Mouse (Mus musculus) erythroid progenitor cell, adult 5-6 weeks (primary cell): ENCODE results near the gene Gmds. TPM values are rescaled to one million over a fixed set of nuclear protein-coding genes. Genes with fewer than 3 reads are reported as not detected.

Source experiments
- ATAC-seq: replicated peaks from 2 replicates; pipeline ENCODE4 v1.8.0; 2016; ENCODE audit warnings: moderate number of reproducible peaks, mild to moderate bottlenecking, moderate TSS enrichment, inconsistent platforms; ENCODE audit not compliant: poor library complexity, low FRiP score, severe bottlenecking
- total RNA-seq, 2 experiments: library from RNA; stranded (forward) in 1 of 2; stranded (reverse) in 1 of 2; fragments of 150-400 nt in 1 of 2; fragments of 186-747, 209-891 nt in 1 of 2; gene quantifications; 2 replicates each; pipeline versions ENCODE4 v1.2.3 to v1.2.4; 2015 to 2017; ENCODE audit warnings: low replicate concordance in 2 of 2

Gene Gmds
- total RNA-seq, 2 experiments from 2014 or later = 4.3 to 4.6 TPM

- no peak for ATAC-seq
These were observed 532.6 kb downstream of the Gmds start for GRCm38 (mm10) chr13:31805831-31806427.

- ATAC-seq = no peak
These were observed 534.0 kb downstream of the Gmds start for GRCm38 (mm10) chr13:31804571-31804970.

DNA sequence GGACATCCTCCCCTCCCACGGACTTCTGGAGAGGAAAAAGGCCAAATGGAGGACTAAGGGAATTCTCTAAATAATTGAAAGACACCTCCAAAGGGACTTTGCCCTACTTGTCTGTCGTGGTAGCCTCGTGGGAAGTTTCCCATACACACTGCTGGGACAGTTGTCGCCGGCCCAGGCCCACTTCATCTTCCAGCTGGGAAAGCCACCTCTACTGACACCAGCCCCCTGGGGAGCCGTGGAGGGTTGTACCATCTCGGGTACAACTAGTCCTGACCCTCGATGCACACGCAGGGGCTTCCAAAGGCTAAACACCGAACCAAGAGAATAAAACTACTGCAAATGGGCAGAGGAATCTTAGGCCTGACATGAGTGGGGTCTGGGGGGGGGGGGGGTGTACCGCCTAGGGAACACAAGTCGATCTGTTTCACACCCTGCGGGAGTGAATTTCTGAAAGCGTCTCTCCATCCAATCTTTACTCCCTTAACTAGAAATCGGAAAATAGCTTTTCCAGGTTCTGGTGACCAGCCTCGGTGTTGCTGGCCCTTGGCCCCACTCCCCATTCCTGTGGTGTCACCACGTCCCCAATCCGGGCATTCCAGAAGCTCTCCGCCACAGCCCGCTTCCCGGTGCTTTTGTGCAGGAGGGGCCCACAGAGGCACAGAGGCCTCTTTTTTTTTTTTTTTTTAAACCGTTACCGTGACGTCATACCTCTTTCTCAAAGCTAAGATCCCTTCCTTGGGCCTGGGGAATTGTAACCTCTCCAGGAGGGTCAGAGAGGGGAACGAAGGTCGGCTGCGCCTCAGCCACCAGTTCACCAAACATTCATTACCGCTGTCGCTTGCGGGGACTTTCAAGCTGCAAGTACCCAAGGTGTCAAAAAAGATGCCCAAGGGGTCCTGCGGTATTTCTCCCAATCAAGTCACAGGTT is 535.1 kb downstream of the Gmds start:
- no peak for ATAC-seq

- ATAC-seq = no peak
These were observed 536.1 kb downstream of the Gmds start for GRCm38 (mm10) chr13:31802447-31802846.

DNA sequence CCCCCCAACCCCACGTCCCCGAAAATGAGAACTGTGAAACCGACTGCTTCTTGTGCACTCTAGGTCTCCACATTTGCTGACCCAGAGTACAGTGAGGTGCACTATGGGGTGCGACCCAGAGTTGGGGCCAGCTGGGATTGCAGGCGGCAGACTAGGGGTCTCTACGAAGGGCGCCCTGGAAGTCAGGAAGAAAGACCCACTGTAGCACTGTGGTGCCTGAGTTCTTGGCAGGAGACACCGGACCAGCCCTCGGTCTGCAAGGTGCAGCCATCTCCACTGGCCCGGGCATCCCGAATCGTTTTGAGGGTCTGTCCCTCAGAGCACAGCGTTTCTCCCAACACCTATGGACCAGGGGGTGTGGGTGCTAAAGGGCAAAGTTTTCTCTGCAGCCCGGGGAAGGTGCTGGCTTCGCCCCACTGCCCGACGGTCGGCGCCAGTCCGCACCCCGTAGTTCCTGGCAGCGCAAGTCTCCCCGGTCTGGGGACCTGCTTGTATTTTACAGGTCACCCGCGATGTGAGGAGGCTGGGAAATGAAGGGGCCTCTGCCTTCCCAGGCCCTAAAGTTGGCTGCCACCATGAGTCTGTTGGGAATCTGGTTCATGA is 536.7 kb downstream of the Gmds start:
- no peak for ATAC-seq

- no peak for ATAC-seq
These were observed 537.7 kb downstream of the Gmds start for GRCm38 (mm10) chr13:31800581-31801576.

- ATAC-seq = no peak
These were observed 540.5 kb downstream of the Gmds start for GRCm38 (mm10) chr13:31798075-31798474.

GRCm38 (mm10) chr13:31797346-31797745 is 541.2 kb downstream of the Gmds start:
- no peak for ATAC-seq

GRCm38 (mm10) chr13:31793163-31793562 is 545.4 kb downstream of the Gmds start:
- ATAC-seq = no peak

DNA sequence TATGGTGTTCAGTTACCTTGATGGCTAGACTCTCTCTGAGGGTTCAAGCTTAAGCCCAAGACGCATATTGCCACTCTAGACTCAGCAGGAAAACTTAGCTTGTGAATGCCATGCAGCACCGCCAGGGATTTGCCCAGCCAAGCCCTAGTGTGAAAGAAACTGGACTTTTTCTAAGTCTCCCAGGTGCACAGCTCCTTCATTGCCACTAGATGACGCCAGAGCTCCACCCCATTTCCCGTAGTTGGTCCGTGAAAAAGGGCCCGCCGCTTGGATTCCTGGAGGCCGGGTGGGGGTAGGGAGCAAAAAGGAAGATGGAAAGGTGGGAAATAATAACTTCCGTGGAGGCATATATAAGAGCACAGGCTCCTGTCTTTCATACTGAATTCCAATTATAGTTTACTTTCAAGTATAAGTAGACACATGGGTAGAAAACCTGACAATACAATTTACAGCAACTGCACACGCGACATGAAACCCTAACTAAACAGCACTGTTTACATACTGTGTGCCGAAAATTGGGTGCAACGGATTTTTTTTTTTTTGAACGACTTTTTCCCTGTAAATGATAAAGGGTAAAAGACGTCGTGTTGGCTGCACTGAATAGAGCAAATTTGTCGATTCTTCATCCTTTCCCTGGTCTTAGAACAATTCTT is 545.9 kb downstream of the Gmds start:
- no peak for ATAC-seq

- ATAC-seq = no peak
These were observed 553.8 kb downstream of the Gmds start for GRCm38 (mm10) chr13:31784757-31785156.

GRCm38 (mm10) chr13:31782063-31782462 is 556.5 kb downstream of the Gmds start:
- no peak for ATAC-seq

DNA sequence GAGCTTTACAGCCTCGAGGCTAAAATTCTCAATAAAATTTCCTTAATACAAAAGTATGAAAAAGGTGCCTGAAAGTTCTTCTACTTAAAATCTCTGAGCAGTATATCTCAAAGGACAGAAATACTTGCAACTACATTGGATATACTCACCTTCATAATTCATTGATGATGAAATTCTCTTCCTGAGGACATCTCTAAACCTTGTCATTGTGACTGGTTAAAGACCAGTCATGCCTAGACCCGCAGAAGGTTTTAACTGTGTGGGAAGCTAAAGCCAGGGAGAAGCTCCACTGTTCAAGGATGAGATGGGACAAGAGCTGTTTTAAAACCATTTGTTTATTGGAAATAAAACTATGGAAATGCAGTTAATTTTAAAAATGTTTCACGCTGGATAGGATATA is 558.2 kb downstream of the Gmds start:
- ATAC-seq = no peak

DNA sequence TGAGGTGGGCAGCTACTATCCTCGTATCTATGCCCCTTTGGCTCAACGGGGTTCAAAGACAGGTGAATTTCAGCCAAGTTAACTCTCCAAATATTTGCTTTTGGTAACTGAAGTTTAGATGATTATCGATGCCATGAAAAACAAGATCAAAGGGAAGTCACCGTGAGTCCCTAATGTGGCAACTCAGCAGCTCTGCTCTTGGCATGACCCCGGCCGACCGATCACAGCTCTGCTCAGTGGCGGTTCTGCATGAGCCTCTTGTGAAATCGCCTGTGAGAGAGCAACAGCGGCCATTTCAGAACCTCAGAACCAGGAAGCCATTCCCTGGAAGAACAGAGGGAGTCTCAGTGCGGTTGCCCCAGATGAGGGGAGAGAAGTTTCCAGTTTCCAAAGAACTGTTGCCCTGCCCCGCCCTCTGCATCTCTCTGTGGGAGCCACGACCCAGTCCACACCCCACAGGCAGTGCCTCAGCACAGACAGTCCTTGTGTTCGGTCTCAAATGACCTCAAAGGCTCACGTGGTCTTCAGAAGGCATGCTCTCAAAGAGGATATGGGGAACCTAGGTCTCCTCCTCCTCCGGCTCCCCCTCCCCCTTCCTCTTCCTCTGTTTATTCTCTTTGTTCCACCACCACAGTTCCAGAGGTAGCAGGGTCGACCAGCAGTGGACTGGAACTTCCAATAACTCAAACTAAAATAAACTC is 559.1 kb downstream of the Gmds start:
- ATAC-seq = no peak

- no peak for ATAC-seq
These were observed 562.8 kb downstream of the Gmds start for GRCm38 (mm10) chr13:31775762-31776161.

DNA sequence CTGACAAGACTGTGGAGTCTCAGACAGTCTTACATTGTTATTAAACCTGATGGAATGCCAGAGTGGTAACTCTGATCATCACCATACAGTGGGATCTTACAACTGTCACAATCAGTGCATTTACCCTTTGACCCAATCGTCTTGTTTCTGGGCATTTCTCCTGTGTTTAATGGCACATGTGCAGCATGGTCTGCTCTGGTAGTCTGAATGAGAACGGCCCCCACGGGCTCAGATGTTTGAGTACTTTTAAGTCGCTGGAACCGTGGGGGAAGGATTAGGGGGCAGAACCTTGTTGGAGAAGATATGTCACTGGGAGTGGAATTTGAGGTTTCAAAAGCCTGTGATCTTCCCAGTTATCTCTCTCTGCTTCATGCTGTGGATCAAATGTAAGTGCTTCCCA is 565.7 kb downstream of the Gmds start:
- ATAC-seq = no peak
